Mouse (Mus musculus): Measurements from ENCODE around the gene Cth. TPM values are rescaled to one million over a fixed set of nuclear protein-coding genes. Genes with fewer than 3 reads are reported as not detected.

The Cth gene
- total RNA-seq, 2 experiments from 2014 or later, result 7.9 to 8.2 TPM

Other genes starting within 250 kb of the Cth start
- 100 to 1,000 TPM; 116 to 117 TPM for gene Ankrd13c, start 22.2 kb upstream of the Cth start, total RNA-seq (2021)
- gene Srsf11, start 111.6 kb upstream of the Cth start, total RNA-seq (2021), result 100 to 1,000 TPM; 175 to 195 TPM
- gene Lrrc40, start 111.6 kb upstream of the Cth start, total RNA-seq (2021), result 10 to 100 TPM; 36.1 to 37.6 TPM

All from layer of hippocampus, postnatal 10 days (tissue).